Mouse (Mus musculus) adrenal gland, postnatal 4 days (tissue): ENCODE measurements around the gene Pip5k1a. TPM values are rescaled to one million over a fixed set of nuclear protein-coding genes. Genes with fewer than 3 reads are reported as not detected.
"Not testable (repeated sequence)": the region's sequence is repeated elsewhere in the genome, so short reads cannot be mapped to it uniquely, and the experiment has no call there.

ENCODE experiments used
- DNase-seq, 2 experiments: peaks; one replicate each; pipeline ENCODE4 v3.0.0; 2021 to 2022; ENCODE audit warnings: low spot score in 2 of 2, mixed read lengths in 2 of 2
- long read RNA-seq, 2 experiments: library from polyadenylated mRNA; stranded (forward); transcript quantifications; one replicate each; pipeline ENCODE4 v2.0.0; 2021
- total RNA-seq, 2 experiments: library from RNA; stranded (reverse); gene quantifications; 2 replicates each; pipeline ENCODE4 v1.2.3; 2021

Gene Pip5k1a
- total RNA-seq, result 10 to 100 TPM; 51.6 to 54.5 TPM
- long read RNA-seq, experiment 1, partial matches to known transcripts, result 0 of 37 reads
- long read RNA-seq, experiment 1, other reads (novel, unspliced or antisense), result 34 of 37 reads
- long read RNA-seq, experiment 2, transcript Pip5k1a-206 (15 exons, 3,618 nt), result minor isoform, 7 of 66 reads
- long read RNA-seq, experiment 2, transcript Pip5k1a-205 (15 exons, 3,663 nt), result major isoform, 9 of 66 reads
- long read RNA-seq, experiment 2, partial matches to known transcripts, result 4 of 66 reads
- long read RNA-seq, experiment 2, other reads (novel, unspliced or antisense), result 46 of 66 reads

- DNase-seq, result peak; percentile 83 to 95
Measured at GRCm38 (mm10) chr3:95106338-95107117, at the start of gene Pip5k1a. Gene Pip5k1a (minus strand): TSS chr3:95106930.

GRCm38 (mm10) chr3:95153874-95154273, 47.1 kb upstream of the Pip5k1a start:
- no peak for DNase-seq

- DNase-seq, result no peak
Measured at GRCm38 (mm10) chr3:95147924-95148323, 41.2 kb upstream of the Pip5k1a start.

- peak; percentile 59 to 65 for DNase-seq
Measured at GRCm38 (mm10) chr3:95142617-95143011, 35.9 kb upstream of the Pip5k1a start.

GRCm38 (mm10) chr3:95141952-95142616, 35.4 kb upstream of the Pip5k1a start, which contains the start of gene Tnfaip8l2:
Gene Tnfaip8l2 (minus strand): TSS chr3:95142360.
- no peak for DNase-seq

GRCm38 (mm10) chr3:95141474-95141873, 34.7 kb upstream of the Pip5k1a start:
- no peak for DNase-seq

GRCm38 (mm10) chr3:95140795-95141194, 34.1 kb upstream of the Pip5k1a start:
- DNase-seq, result no peak

GRCm38 (mm10) chr3:95140289-95140595, 33.5 kb upstream of the Pip5k1a start:
- DNase-seq, result no peak

- no peak for DNase-seq
Measured at GRCm38 (mm10) chr3:95139586-95140288, 33.0 kb upstream of the Pip5k1a start.

GRCm38 (mm10) chr3:95136336-95136735, 29.6 kb upstream of the Pip5k1a start:
- DNase-seq, result no peak

- no peak for DNase-seq
Measured at GRCm38 (mm10) chr3:95135433-95136052, 28.8 kb upstream of the Pip5k1a start.

- DNase-seq, result no peak
Measured at GRCm38 (mm10) chr3:95135023-95135422, 28.3 kb upstream of the Pip5k1a start.

GRCm38 (mm10) chr3:95134133-95134532, 27.4 kb upstream of the Pip5k1a start:
- not testable (repeated sequence) for DNase-seq

- DNase-seq, result peak; percentile 37 to 78
Measured at GRCm38 (mm10) chr3:95133680-95134101, 27.0 kb upstream of the Pip5k1a start, which contains the start of the genes Scnm1 and Lysmd1. Gene Scnm1 (minus strand): TSS chr3:95134011. Gene Lysmd1 (plus strand): TSS chr3:95134088.

- no peak for DNase-seq
Measured at GRCm38 (mm10) chr3:95133176-95133575, 26.4 kb upstream of the Pip5k1a start.

GRCm38 (mm10) chr3:95132389-95132788, 25.7 kb upstream of the Pip5k1a start:
- DNase-seq, result not testable (repeated sequence)

GRCm38 (mm10) chr3:95130081-95130480, 23.4 kb upstream of the Pip5k1a start:
- no peak for DNase-seq

GRCm38 (mm10) chr3:95129226-95129651, 22.5 kb upstream of the Pip5k1a start:
- DNase-seq, result no peak

GRCm38 (mm10) chr3:95124972-95125371, 18.2 kb upstream of the Pip5k1a start:
- DNase-seq, result peak in 1 of 2 experiments; percentile 55

- DNase-seq, result no peak
Measured at GRCm38 (mm10) chr3:95124246-95124645, 17.5 kb upstream of the Pip5k1a start, which contains the start of gene Tmod4. Gene Tmod4 (plus strand): TSS chr3:95124476.
